Mouse (Mus musculus) ZHBTc4 (cell line): ENCODE measurements around the gene Olfr165.

Source experiments
- DNase-seq: peaks from one replicate; pipeline ENCODE4 v3.0.0-alpha.2; 2011; ENCODE audit warnings: low read depth, low spot score

Olfr165 gene

DNA sequence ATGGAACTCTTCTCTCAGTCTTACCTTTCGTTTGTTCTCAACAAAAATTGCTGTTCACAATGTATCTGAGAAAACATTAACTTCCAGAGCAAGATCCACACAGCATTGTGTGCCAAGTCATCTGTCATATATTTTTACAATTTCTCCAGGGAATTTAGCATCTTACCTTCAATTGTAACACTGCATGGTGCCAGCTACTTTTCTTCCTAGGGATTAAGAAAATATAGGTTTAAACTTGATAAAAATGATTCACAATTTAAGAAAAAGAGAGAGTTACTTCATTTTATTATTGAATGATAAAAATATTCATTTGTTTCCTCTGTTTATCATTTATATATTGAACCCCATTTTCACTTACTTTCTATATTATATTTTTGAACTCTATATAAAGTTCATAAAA lies at the start of gene Olfr165:
Gene Olfr165 (minus strand): TSS at position 101 of the 400 bp plus-strand sequence.
- no peak for DNase-seq

DNA sequence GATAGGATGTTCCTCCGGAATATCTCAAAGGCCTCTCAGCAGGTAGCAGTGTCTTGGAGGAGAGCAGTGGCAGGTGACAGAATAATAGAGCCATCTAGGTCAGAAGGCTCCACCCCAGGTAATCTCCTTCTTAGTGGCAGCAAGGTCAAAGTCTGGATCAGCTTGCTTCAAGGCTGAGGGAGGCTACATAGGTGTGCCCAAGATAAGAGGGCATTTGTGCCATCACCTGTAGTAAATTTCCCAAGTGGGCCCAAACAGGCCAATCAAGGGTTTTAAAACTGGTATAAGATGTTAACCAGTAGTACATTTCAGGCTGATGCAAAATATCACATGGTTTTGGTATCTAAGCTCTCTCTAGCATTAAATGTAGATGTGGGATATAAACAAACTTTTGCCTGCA lies 41.4 kb upstream of the Olfr165 start:
- peak; percentile 37 for DNase-seq

DNA sequence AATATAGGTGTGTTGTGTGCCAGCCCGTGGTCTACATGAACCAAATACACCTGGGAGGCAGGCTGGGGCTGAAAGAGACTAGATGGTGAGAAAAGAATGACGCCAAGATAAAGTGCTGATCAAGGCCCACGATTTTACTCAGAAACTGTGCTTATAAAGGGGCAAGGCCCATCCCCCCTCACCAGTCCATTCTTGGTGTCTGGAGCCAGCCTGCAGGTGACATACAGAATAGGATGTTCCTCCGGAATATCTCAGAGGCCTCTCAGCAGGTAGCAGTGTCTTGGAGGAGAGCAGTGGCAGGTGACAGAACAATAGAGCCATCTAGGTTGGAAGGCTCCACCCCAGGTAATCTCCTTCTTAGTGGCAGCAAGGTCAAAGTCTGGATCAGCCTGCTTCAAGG lies 35.8 kb upstream of the Olfr165 start:
- DNase-seq, result peak; percentile 69

DNA sequence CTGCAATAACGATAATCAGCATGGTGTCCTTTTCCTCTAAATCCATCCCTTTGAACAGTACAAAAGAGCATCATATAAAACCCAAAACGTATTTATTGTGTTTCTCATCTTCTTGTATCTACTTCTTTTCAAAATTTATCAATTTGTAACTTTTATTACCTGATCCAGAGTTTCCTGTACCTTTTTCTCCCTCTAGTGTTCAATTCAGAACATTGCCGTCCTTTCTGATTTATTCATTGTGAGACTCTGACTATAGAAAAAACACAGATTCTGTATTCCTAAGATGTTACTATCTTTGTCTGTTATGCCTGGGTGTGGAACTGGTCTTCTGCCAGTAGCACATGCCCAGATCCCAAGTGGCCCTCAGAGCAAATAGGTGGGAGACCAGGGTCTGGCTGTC lies 35.0 kb downstream of the Olfr165 start:
- DNase-seq, result peak; percentile 7
